Mouse (Mus musculus) pancreas, adult 10 weeks (tissue): ENCODE data around the gene Rnf150. TPM values are rescaled to one million over a fixed set of nuclear protein-coding genes. Genes with fewer than 3 reads are reported as not detected.

Source experiments
- polyA plus RNA-seq: library from polyadenylated mRNA; stranded (reverse); fragments of 350-450 nt; fragmentation: Illumina TruSeq; extraction: RNeasy Lipid Tissue Mini Kit (QIAGEN cat#74804); gene quantifications from one replicate; pipeline ENCODE4 v1.2.3, GENCODE M21; 2015; ENCODE audit warnings: low read depth, low replicate concordance; ENCODE audit not compliant: insufficient read depth

The Rnf150 gene
- 0.63 TPM for polyA plus RNA-seq

GRCm38 (mm10) chr8:82863041-82863744 is at the start of gene Rnf150:
Gene Rnf150 (plus strand): TSS chr8:82863356.

Other genes starting within 250 kb of the Rnf150 start
- gene Zfp330, start 89.2 kb upstream of the Rnf150 start, polyA plus RNA-seq, result 11.6 TPM